Mouse (Mus musculus) E14TG2a.4 (cell line): ENCODE data around the gene Tmod1.
A peak's percentile ranks its signal among the peaks of the same experiment; 100 is the strongest.

ENCODE experiments used
- H3K27me3 ChIP-seq: 2 replicates; pipeline ENCODE4 v1.6.1; 2014; ENCODE audit warnings: low read length, control low read depth; ENCODE audit not compliant: insufficient read depth
- H3K36me3 ChIP-seq: 2 replicates; pipeline ENCODE4 v1.6.1; 2014; ENCODE audit warnings: low read length, control low read depth; ENCODE audit not compliant: insufficient read depth
- H3K4me1 ChIP-seq: replicated peaks from 2 replicates; pipeline ENCODE4 v1.6.1; 2014; ENCODE audit warnings: low read depth, low read length, control low read depth
- H3K4me3 ChIP-seq: replicated peaks from 2 replicates; pipeline ENCODE4 v1.5.1; 2014; ENCODE audit warnings: mild to moderate bottlenecking, low read length
- H3K9me3 ChIP-seq: 2 replicates; pipeline ENCODE4 v1.6.1; 2014; ENCODE audit warnings: low read length, control low read depth
- CTCF ChIP-seq: conservative IDR thresholded peaks from 2 replicates; pipeline ENCODE4 v1.5.1; 2014; ENCODE audit warnings: low read length
- NANOG ChIP-seq: IDR thresholded peaks from 2 replicates; pipeline ENCODE4 v1.6.1; 2014; ENCODE audit warnings: borderline replicate concordance, low read length, mixed read lengths
- POU5F1 ChIP-seq: IDR thresholded peaks from 2 replicates; pipeline ENCODE4 v1.6.1; 2014; ENCODE audit warnings: low read length, borderline replicate concordance

Tmod1 gene

DNA sequence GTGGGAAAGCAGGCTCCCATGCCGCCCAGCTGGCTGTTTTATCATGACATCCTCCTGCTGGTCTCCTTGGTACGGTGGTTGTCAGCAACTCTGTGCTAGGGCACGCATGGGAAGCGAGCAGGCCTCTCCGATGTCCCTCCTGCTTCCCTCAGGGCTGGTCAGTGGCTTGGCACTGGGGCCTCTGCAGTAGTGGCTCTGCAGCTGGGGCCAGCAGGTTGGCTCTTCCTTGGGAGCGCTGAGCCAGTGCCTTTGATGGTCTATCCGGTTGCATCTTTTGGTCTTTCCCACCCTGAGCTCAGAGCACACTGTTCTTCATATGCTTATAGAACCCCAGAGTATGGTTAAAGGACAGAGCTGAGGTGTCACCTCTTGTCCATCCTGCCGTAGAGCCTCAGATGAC is 71.3 kb downstream of the Tmod1 start:
- Histone ChIP-seq H3K36me3 (peaks cover 14% of the 10 kb centered on the region), H3K27me3 (no peaks in the 10 kb centered on the region), H3K4me1 (no peaks in the 10 kb centered on the region), H3K4me3 (no peak overlapping the region), H3K9me3 (peaks cover 8% of the 10 kb centered on the region)
- TF ChIP-seq NANOG (no peak), POU5F1 (no peak), CTCF (no peak)

DNA sequence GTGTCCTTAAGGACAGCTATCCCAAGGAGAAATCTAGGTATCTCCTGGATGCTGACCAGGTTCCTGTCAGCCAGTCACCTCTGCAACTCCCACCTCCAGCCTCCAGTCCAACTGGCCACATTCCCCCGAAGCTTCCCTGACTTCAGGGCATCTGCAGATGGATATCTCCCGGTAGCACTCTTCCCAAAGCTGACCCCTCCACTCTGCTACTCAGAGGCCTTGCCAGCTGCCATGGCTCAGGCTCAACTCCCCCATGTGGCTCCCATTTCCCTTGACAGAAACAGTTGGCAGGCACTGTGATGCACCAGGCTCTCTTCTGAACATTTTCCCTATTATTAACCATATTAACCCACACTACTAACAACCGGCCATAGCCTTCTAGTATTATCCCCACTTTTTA is 72.6 kb downstream of the Tmod1 start:
- Histone ChIP-seq H3K36me3 (peaks cover 27% of the 10 kb centered on the region), H3K27me3 (no peaks in the 10 kb centered on the region), H3K9me3 (peaks cover 8% of the 10 kb centered on the region), H3K4me3 (no peak overlapping the region), H3K4me1 (no peaks in the 10 kb centered on the region)
- TF ChIP-seq NANOG (no peak), CTCF (no peak), POU5F1 (no peak)

DNA sequence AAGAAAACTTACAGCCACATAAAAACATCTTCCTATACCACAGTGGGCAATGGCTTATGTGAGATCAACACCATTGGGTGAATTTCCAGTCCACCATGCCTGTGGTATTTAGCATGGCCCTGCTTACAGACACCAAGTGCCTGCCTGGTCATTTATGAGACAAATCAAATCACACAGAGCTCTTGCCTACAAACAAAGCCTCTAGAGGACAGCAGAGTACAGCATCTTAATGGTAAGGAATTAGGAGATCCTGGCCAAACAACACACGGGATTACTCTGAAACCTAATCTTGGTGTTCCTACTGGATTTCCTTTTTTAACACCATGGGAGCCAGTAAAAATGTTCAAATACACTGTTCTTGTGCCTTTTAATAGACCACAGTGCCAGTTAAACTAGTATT is 76.6 kb downstream of the Tmod1 start:
- TF ChIP-seq CTCF: no peak
- TF ChIP-seq POU5F1: no peak
- no peak for TF ChIP-seq NANOG
- Histone ChIP-seq H3K27me3 (no peaks in the 10 kb centered on the region), H3K36me3 (peaks cover 66% of the 10 kb centered on the region), H3K9me3 (no peaks in the 10 kb centered on the region), H3K4me3 (no peak overlapping the region), H3K4me1 (no peaks in the 10 kb centered on the region)

DNA sequence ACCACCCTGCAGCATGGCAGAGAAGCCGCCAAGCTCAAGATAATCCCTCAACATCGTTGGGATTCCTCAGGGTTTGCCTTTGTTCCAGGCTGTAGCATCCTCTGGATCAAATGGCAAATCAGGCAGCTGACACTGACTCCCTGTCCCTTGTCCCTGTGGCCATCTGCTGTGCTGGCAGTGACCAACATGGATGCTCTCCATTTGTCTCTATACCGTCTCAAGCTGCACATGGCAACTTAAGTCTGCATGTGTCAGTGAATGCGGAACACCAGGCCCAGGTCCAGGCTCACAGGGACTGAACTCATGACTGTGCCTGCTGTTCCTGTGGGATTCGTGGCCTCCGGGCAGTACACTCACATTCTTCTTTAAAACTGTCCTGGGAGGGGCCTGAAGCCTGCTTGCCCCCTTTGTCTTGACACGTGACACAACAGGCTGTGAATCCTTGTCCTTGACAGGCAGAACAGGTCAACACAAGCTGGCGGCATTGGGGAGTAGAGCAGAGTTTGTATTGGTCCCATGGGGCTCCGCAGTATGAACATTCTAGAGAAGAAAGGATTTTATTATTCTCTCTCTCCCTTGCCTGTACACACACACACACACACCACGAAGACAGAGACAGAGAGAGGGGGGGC is 77.9 kb downstream of the Tmod1 start:
- Histone ChIP-seq H3K9me3 (no peaks in the 10 kb centered on the region), H3K4me3 (no peak overlapping the region), H3K36me3 (peaks cover 80% of the 10 kb centered on the region), H3K4me1 (no peaks in the 10 kb centered on the region), H3K27me3 (no peaks in the 10 kb centered on the region)
- TF ChIP-seq CTCF (no peak), NANOG (no peak), POU5F1 (no peak)

DNA sequence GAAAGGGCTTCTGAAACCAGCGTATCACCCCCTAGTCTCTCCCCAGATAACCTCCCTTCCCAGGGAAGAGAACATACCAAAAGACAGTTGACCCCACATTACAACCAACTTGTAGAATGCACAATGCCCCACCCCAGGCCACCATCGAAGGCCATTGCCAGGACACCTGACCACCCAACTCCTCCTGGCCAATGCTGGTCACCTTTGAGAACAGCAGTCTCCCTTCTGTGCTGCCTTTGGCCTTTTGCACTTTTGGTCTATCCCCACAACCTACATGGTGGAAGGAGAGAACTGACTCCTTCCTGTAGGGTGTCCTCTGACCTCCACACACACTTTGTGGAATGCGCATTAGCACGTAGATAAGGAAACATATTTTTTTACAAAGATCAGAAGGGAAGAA is 78.8 kb downstream of the Tmod1 start:
- no peaks in the 10 kb centered on the region for H3K4me1 ChIP-seq
- peaks cover 89% of the 10 kb centered on the region for H3K36me3 ChIP-seq
- TF ChIP-seq POU5F1 (no peak), CTCF (no peak), NANOG (no peak)
- H3K4me3 ChIP-seq: no peak overlapping the region
- no peaks in the 10 kb centered on the region for H3K9me3 ChIP-seq
- no peaks in the 10 kb centered on the region for H3K27me3 ChIP-seq

DNA sequence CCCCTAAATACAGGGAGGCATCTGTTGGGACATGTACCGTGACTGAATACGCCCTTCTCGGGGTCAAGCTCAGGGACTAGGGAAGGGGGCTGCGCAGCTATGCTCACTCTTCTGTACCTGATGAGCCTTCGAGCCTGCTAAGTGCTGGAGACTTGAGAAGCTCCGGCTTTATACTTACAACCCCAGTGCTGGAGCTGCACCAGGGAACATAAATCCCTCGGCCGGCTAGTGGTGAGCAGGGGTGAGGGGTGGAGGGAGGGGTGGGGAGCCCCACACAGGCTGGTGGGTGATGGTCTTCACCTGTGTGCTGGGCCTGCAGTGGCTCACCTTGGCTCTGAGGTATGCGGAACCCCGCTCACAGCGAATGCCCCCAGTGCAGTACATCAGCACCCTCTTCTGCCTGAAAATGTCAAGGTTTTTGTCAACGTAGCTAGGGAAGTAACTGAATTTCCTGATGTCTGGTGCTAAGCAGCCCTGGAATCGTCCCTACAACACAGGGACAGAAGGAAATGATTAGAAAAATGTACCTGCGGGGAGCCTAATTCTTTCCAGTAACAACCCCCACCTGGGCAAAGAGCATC is 80.9 kb downstream of the Tmod1 start:
- H3K9me3 ChIP-seq: no peaks in the 10 kb centered on the region
- TF ChIP-seq POU5F1 (no peak), NANOG (no peak), CTCF (no peak)
- no peak overlapping the region for H3K4me3 ChIP-seq
- H3K27me3 ChIP-seq: no peaks in the 10 kb centered on the region
- H3K36me3 ChIP-seq: peaks cover 98% of the 10 kb centered on the region
- no peaks in the 10 kb centered on the region for H3K4me1 ChIP-seq

DNA sequence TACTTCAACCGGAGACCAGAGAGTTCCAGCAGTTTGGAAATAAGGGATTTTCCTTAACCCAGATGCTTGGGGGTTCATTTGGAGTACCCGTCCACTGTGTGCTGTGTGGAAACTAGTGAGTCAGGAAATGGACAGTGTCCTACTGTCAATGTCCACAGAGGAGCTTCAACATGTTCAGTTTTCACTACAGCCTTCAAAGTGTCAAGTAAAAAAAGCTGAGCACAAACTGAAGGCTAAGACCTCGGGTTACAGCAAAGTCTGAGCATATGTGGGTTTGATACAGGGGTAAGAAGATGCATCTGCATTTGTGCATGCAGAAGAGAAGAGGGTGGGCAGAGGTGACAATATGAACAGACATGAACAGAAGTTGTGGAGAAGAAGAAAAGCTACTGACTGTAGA is 82.0 kb downstream of the Tmod1 start:
- no peaks in the 10 kb centered on the region for H3K4me1 ChIP-seq
- H3K4me3 ChIP-seq: no peak overlapping the region
- H3K9me3 ChIP-seq: no peaks in the 10 kb centered on the region
- H3K36me3 ChIP-seq: peaks cover 99% of the 10 kb centered on the region
- TF ChIP-seq NANOG (no peak), POU5F1 (no peak), CTCF (no peak)
- H3K27me3 ChIP-seq: no peaks in the 10 kb centered on the region

DNA sequence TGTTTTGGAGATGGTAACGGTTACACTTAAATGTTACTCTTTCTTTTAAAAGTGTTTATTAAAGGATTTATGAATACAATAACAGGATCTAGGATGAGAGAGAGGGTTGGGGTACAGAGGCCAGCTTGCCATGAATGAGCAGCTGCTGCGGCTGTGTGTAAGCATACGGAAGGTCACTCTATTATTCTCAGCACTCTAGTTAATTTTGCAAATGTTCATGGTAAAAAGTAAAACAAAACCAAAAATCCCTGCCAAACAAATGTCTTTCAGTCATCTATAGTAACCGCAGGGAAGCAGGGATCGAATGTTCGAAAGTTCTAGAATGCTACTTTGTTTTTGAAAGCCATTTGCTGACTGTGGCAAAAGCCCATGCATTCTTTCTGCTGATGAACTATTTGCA is 84.6 kb downstream of the Tmod1 start:
- Histone ChIP-seq H3K36me3 (peaks cover 95% of the 10 kb centered on the region), H3K4me3 (no peak overlapping the region), H3K4me1 (no peaks in the 10 kb centered on the region), H3K27me3 (no peaks in the 10 kb centered on the region), H3K9me3 (no peaks in the 10 kb centered on the region)
- TF ChIP-seq NANOG (no peak), POU5F1 (no peak), CTCF (no peak)

DNA sequence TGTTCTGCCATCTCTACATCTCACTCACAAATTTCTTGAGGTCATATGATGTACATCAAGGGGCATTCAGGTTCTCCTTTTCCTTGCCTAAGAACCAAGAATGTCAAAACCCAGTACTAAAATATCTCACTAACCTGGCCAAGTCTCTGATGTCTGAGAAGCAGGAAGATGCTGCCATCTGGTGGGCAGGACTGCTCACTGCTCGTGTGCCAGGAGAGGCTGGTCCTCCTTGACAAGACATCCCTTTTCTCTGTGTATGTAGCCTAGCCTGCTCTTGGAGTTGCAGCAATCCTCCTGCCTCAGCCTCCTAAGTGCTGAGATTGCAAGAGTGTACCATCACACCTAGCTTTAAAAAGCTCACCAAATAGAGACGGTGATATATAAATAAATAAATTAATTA is 87.8 kb downstream of the Tmod1 start:
- Histone ChIP-seq H3K4me1 (0 out of 2 replicates have a peak, but pooled peaks cover 3% of the 10 kb centered on the region), H3K4me3 (no peak overlapping the region), H3K36me3 (peaks cover 90% of the 10 kb centered on the region), H3K27me3 (no peaks in the 10 kb centered on the region), H3K9me3 (no peaks in the 10 kb centered on the region)
- TF ChIP-seq CTCF (peak; percentile 80), POU5F1 (no peak), NANOG (no peak)
